Mouse (Mus musculus) frontal cortex, postnatal 10 days (tissue): ENCODE data around the gene Mmd.

Experiments used
- DNase-seq, 2 experiments: peaks; one replicate each; pipeline ENCODE4 v3.0.0; 2022; ENCODE audit warnings: low spot score in 2 of 2, mixed read lengths in 1 of 2

Mmd gene

DNA sequence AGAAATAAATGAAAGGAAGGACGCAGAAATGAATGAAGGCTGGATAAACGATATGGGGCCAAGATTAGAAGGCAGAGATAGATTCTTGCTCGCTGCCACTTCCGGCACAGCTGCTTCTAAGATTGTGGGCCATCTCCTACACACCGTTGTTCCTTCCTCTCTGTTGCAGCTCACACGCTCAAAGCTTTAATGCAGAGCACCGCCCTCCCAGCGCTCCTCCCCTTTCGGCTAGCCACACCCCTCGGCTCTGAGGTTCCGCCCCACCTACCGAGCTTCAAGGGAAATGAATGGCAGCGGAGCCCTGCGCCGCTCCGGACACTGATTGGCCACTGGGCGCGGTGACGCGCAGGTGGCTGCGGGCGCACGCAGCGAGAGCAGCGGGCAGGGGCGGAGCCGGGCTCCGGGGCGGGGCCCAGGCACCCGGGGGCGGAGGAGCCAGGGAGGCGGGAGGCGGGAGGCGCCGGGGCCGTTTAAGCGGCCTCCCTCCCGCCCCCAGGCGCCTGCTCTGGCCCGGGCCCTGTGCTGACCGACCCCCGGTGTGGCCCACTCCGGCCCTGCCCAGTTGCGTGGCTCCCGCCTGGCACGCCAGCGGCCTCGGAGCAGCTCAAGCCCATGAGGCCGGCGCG, at the start of gene Mmd:
Gene Mmd, plus strand, starts transcription at position 432 of the 626 bp plus-strand sequence.
- peak; percentile 97 to 98 for DNase-seq

GRCm38 (mm10) chr11:90200826-90201225, 48.4 kb upstream of the Mmd start:
- DNase-seq: no peak

- DNase-seq: no peak
These were observed 35.0 kb upstream of the Mmd start for GRCm38 (mm10) chr11:90214246-90214645.

- no peak for DNase-seq
These were observed 29.1 kb upstream of the Mmd start for GRCm38 (mm10) chr11:90220022-90220645.

GRCm38 (mm10) chr11:90220750-90221149, 28.5 kb upstream of the Mmd start:
- no peak for DNase-seq

- DNase-seq: no peak
These were observed 24.3 kb upstream of the Mmd start for GRCm38 (mm10) chr11:90224914-90225470.

- DNase-seq: no peak
These were observed 22.0 kb upstream of the Mmd start for GRCm38 (mm10) chr11:90227000-90227922.

DNA sequence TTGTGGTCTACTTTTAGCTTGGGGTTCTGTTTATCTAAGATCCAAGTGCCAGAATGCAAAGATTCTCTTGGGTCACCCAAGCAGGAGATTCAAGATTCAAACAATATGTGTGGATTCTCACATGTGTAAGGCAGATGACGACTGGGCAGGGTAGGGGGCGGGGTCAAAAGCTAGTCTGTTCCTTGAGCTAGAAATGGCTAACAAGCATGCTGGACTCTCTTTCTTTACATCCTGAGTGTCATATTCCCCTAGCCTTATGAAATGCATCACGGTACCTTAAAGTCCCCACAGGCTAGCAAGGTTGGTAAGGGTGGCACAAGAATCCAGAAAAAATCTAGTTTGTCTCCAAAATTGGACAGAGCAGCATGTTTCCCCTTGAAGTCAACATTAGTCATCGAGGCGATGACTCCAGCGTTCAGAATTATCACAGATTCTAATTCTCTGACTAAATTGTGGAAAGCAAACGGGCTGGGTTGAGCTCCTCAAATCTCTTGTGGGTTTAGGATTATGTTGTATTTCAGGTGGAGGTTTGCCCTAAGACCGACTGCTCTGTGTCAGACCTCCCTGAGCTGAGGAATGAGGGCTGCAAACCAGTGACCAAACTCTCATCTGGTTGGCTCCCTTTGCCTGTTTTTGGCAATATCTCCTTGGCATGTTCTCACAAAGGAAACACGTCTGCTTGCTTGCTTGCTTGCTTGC, 20.9 kb upstream of the Mmd start:
- DNase-seq: no peak

GRCm38 (mm10) chr11:90229800-90230199, 19.5 kb upstream of the Mmd start:
- no peak for DNase-seq

GRCm38 (mm10) chr11:90230671-90231070, 18.6 kb upstream of the Mmd start:
- no peak for DNase-seq

GRCm38 (mm10) chr11:90231631-90232030, 17.6 kb upstream of the Mmd start:
- DNase-seq: no peak

GRCm38 (mm10) chr11:90232685-90233084, 16.6 kb upstream of the Mmd start:
- DNase-seq: no peak

- no peak for DNase-seq
These were observed 14.0 kb upstream of the Mmd start for GRCm38 (mm10) chr11:90235221-90235620.

DNA sequence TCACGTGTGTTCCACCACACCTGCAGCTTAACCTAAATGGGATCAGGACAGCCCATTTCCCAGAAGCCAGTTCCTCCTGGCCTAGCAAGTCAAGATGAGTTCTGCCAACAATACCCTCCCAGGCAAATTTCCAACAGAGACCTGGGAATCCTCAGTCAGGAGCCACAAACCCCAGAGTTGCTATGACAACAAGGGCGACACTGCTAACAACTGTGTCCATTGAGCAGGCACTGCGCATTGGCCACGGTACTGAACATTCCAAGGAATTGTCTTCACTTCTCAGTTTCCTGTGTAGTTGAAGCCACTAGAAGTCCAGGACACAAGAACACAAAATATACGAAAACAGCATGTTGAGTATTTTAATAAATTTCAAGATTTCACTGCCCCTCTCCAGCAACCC, 11.6 kb upstream of the Mmd start:
- no peak for DNase-seq

- DNase-seq: no peak
These were observed 10.6 kb upstream of the Mmd start for GRCm38 (mm10) chr11:90238657-90239056.

DNA sequence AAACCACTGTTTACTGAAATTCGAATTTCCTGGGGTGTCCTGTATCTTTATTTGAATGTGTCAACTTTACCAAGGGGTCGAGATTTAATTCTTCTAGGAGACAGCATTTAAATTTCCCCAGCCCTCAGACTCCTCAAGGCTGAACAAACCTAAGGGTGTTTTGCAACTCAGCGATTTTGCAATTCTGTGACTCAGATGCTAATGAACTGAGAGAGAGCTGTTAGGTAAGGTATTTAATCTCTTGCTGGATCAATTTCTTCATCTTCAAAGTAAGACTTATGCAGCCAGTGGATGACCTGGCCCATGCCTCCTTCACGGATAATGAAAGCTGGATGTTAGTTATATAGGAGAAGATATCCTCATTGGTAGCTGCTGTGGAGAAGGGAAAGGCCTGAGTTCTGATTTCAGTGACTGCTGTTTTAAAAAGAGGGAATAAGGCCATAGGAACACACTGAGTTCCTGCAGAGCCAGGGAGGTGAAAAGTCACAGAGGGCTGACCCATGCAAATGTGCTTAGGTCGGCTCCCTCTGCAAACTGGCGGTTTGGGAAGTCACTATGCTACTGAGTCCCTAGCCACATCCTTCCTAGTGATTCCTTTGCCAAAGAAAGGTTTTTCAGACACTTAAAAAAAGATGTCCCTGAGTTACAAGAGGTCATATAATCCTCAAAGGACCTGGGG, 8.5 kb upstream of the Mmd start:
- DNase-seq: no peak

- DNase-seq: no peak
These were observed 7.4 kb upstream of the Mmd start for GRCm38 (mm10) chr11:90241874-90242273.

GRCm38 (mm10) chr11:90243300-90243699, 6.0 kb upstream of the Mmd start:
- DNase-seq: no peak

DNA sequence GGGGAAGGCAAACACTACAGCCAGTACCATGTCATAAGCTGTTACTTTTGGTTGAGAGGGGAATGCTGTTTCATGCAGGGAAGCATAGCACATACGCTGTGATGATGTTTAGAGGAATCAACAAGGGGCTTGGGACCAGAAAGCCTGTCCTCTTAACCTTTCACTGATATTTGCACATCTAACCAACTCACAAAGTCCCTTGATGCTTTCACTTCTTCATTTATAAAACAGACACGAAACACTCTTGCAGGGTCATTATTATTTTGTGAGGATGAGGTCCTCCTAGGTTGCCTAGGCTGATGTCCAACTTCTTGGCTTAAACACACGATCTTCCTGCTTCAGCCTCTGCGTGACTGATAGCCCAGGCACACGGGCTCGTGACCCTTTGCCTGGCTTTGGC, 3.6 kb upstream of the Mmd start:
- no peak for DNase-seq

DNA sequence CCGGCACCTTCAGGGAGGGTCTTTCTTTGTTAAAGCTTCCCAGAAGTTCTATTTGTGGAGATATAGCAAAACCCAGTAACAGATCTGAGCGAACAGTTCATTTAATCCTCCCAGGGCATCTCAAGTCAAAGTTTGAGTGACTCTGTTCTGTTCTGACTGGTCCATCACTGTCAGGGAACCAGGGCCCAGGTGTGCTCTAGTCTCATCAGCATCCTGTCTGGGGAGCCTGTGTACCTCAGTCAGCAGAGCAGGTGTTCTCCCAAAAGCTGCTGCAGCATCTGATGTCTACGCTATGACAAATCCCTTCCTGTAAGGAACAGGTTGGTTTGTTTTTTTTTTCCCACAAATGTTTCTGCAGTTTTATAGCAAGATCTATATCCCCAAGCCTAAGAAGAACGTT, 2.6 kb upstream of the Mmd start:
- DNase-seq: no peak

GRCm38 (mm10) chr11:90247793-90248192, 1.5 kb upstream of the Mmd start:
- DNase-seq: no peak
